Mouse (Mus musculus): ENCODE results near the gene Crp. TPM values are rescaled to one million over a fixed set of nuclear protein-coding genes. Genes with fewer than 3 reads are reported as not detected.
A peak's percentile ranks its signal among the peaks of the same experiment; 100 is the strongest.

The Crp gene
- polyA plus RNA-seq, 1 experiment from 2014 or later = 0.28 TPM

GRCm38 (mm10) chr1:172785886-172786285, 88.0 kb downstream of the Crp start:
- WGBS = 24% methylated on average over 1 of the region's 1 CpGs
- H3K27ac ChIP-seq (replicated peaks) = no peak overlapping the region
- no peak overlapping the region for H3K4me3 ChIP-seq (ENCODE audit: low read depth, low read length)
- no peaks in the 10 kb centered on the region for H3K9me3 ChIP-seq (ENCODE audit: control insufficient read depth, low read length)
- H3K9ac ChIP-seq (ENCODE audit: low read length) = no peak overlapping the region
- TF ChIP-seq CTCF (IDR thresholded peaks at IDR 0.05; ENCODE audit: low read depth) (no peak), EP300 (optimal IDR thresholded peaks at IDR 0.05) (no peak)
- DNase-seq (ENCODE audit: low spot score) = peak; percentile 18
- H3K4me2 ChIP-seq (replicated peaks; ENCODE audit: low read depth) = no peak overlapping the region
- H3K27me3 ChIP-seq (ENCODE audit: control insufficient read depth, insufficient read depth, low read length) = no peaks in the 10 kb centered on the region
- peak; percentile 76 for ATAC-seq (ENCODE audit: low FRiP score, low TSS enrichment)
- no peaks in the 10 kb centered on the region for H3K4me1 ChIP-seq (replicated peaks; ENCODE audit: control insufficient read depth, insufficient read depth)
- no peaks in the 10 kb centered on the region for H3K36me3 ChIP-seq (ENCODE audit: control insufficient read depth, insufficient read depth, low read length)

GRCm38 (mm10) chr1:172828975-172829374, 131.1 kb downstream of the Crp start:
- Histone ChIP-seq H3K4me1 (replicated peaks; ENCODE audit: control insufficient read depth, insufficient read depth) (no peaks in the 10 kb centered on the region), H3K27me3 (ENCODE audit: control insufficient read depth, insufficient read depth, low read length) (no peaks in the 10 kb centered on the region), H3K4me2 (replicated peaks; ENCODE audit: low read depth) (no peak overlapping the region), H3K9me3 (ENCODE audit: control insufficient read depth, low read length) (no peaks in the 10 kb centered on the region), H3K9ac (ENCODE audit: low read length) (no peak overlapping the region), H3K27ac (replicated peaks) (no peak overlapping the region), H3K36me3 (ENCODE audit: control insufficient read depth, insufficient read depth, low read length) (no peaks in the 10 kb centered on the region), H3K4me3 (ENCODE audit: low read depth, low read length) (no peak overlapping the region)
- DNase-seq (ENCODE audit: low spot score) (no peak), ATAC-seq (ENCODE audit: low FRiP score, low TSS enrichment) (no peak)
- 88% methylated on average over 2 of the region's 2 CpGs for WGBS
- TF ChIP-seq EP300 (optimal IDR thresholded peaks at IDR 0.05) (no peak), CTCF (IDR thresholded peaks at IDR 0.05; ENCODE audit: low read depth) (no peak)

- H3K27ac ChIP-seq (replicated peaks) = no peak overlapping the region
- ATAC-seq (ENCODE audit: low FRiP score, low TSS enrichment) (no peak), DNase-seq (ENCODE audit: low spot score) (no peak)
- no peaks in the 10 kb centered on the region for H3K4me1 ChIP-seq (replicated peaks; ENCODE audit: control insufficient read depth, insufficient read depth)
- no peaks in the 10 kb centered on the region for H3K27me3 ChIP-seq (ENCODE audit: control insufficient read depth, insufficient read depth, low read length)
- TF ChIP-seq EP300 (optimal IDR thresholded peaks at IDR 0.05) (no peak), CTCF (IDR thresholded peaks at IDR 0.05; ENCODE audit: low read depth) (no peak)
- H3K9ac ChIP-seq (ENCODE audit: low read length) = no peak overlapping the region
- H3K9me3 ChIP-seq (ENCODE audit: control insufficient read depth, low read length) = no peaks in the 10 kb centered on the region
- WGBS = 67% methylated on average over 2 of the region's 2 CpGs
- H3K4me3 ChIP-seq (ENCODE audit: low read depth, low read length) = no peak overlapping the region
- no peaks in the 10 kb centered on the region for H3K36me3 ChIP-seq (ENCODE audit: control insufficient read depth, insufficient read depth, low read length)
- no peak overlapping the region for H3K4me2 ChIP-seq (replicated peaks; ENCODE audit: low read depth)
Measured at GRCm38 (mm10) chr1:172847044-172847761, 149.3 kb downstream of the Crp start.

GRCm38 (mm10) chr1:172848171-172848570, 150.3 kb downstream of the Crp start:
- H3K9ac ChIP-seq (ENCODE audit: low read length) = no peak overlapping the region
- TF ChIP-seq CTCF (IDR thresholded peaks at IDR 0.05; ENCODE audit: low read depth) = no peak
- no peak for TF ChIP-seq EP300 (optimal IDR thresholded peaks at IDR 0.05)
- DNase-seq (ENCODE audit: low spot score) (no peak), ATAC-seq (ENCODE audit: low FRiP score, low TSS enrichment) (no peak)
- H3K4me2 ChIP-seq (replicated peaks; ENCODE audit: low read depth) = no peak overlapping the region
- no peaks in the 10 kb centered on the region for H3K4me1 ChIP-seq (replicated peaks; ENCODE audit: control insufficient read depth, insufficient read depth)
- H3K9me3 ChIP-seq (ENCODE audit: control insufficient read depth, low read length) = no peaks in the 10 kb centered on the region
- WGBS = 79% methylated on average over 2 of the region's 2 CpGs
- H3K27ac ChIP-seq (replicated peaks) = no peak overlapping the region
- H3K27me3 ChIP-seq (ENCODE audit: control insufficient read depth, insufficient read depth, low read length) = no peaks in the 10 kb centered on the region
- H3K4me3 ChIP-seq (ENCODE audit: low read depth, low read length) = no peak overlapping the region
- H3K36me3 ChIP-seq (ENCODE audit: control insufficient read depth, insufficient read depth, low read length) = no peaks in the 10 kb centered on the region

- Histone ChIP-seq H3K9me3 (ENCODE audit: control insufficient read depth, low read length) (no peaks in the 10 kb centered on the region), H3K4me1 (replicated peaks; ENCODE audit: control insufficient read depth, insufficient read depth) (no peaks in the 10 kb centered on the region), H3K4me2 (replicated peaks; ENCODE audit: low read depth) (no peak overlapping the region), H3K4me3 (ENCODE audit: low read depth, low read length) (no peak overlapping the region), H3K27me3 (ENCODE audit: control insufficient read depth, insufficient read depth, low read length) (no peaks in the 10 kb centered on the region), H3K27ac (replicated peaks) (no peak overlapping the region), H3K9ac (ENCODE audit: low read length) (no peak overlapping the region), H3K36me3 (ENCODE audit: control insufficient read depth, insufficient read depth, low read length) (no peaks in the 10 kb centered on the region)
- ATAC-seq (ENCODE audit: low FRiP score, low TSS enrichment) (no peak), DNase-seq (ENCODE audit: low spot score) (no peak)
- TF ChIP-seq CTCF (IDR thresholded peaks at IDR 0.05; ENCODE audit: low read depth) (no peak), EP300 (optimal IDR thresholded peaks at IDR 0.05) (no peak)
- 54% methylated on average over 4 of the region's 4 CpGs for WGBS
Measured at GRCm38 (mm10) chr1:172875265-172875664, 177.4 kb downstream of the Crp start.

- WGBS = 47% methylated on average over 1 of the region's 1 CpGs
- TF ChIP-seq CTCF (IDR thresholded peaks at IDR 0.05; ENCODE audit: low read depth) = no peak
- TF ChIP-seq EP300 (optimal IDR thresholded peaks at IDR 0.05) = no peak
- ATAC-seq (ENCODE audit: low FRiP score, low TSS enrichment) (no peak), DNase-seq (ENCODE audit: low spot score) (no peak)
- no peak overlapping the region for H3K4me2 ChIP-seq (replicated peaks; ENCODE audit: low read depth)
- no peaks in the 10 kb centered on the region for H3K27me3 ChIP-seq (ENCODE audit: control insufficient read depth, insufficient read depth, low read length)
- H3K36me3 ChIP-seq (ENCODE audit: control insufficient read depth, insufficient read depth, low read length) = no peaks in the 10 kb centered on the region
- no peak overlapping the region for H3K9ac ChIP-seq (ENCODE audit: low read length)
- H3K4me3 ChIP-seq (ENCODE audit: low read depth, low read length) = no peak overlapping the region
- no peak overlapping the region for H3K27ac ChIP-seq (replicated peaks)
- no peaks in the 10 kb centered on the region for H3K4me1 ChIP-seq (replicated peaks; ENCODE audit: control insufficient read depth, insufficient read depth)
- H3K9me3 ChIP-seq (ENCODE audit: control insufficient read depth, low read length) = no peaks in the 10 kb centered on the region
Measured at GRCm38 (mm10) chr1:172876675-172877074, 178.8 kb downstream of the Crp start.

Other genes with a start within 250 kb of the Crp start
- gene Slamf9, start 222.7 kb upstream of the Crp start, polyA plus RNA-seq (2015; fragmentation: Nextera tagmentation; extraction: Ambion mirVana) = 1.8 TPM in 2 replicates
- 16.7 and 19.9 TPM in 2 replicates for gene Igsf9, start 216.3 kb upstream of the Crp start, polyA plus RNA-seq (2015; fragmentation: Nextera tagmentation; extraction: Ambion mirVana)
- 564 and 594 TPM in 2 replicates for gene Tagln2, start 198.0 kb upstream of the Crp start, polyA plus RNA-seq (2015; fragmentation: Nextera tagmentation; extraction: Ambion mirVana)
- 4.6 and 5.4 TPM in 2 replicates for gene Cfap45, start 177.3 kb upstream of the Crp start, polyA plus RNA-seq (2015; fragmentation: Nextera tagmentation; extraction: Ambion mirVana)
- gene Vsig8, start 142.1 kb upstream of the Crp start, polyA plus RNA-seq (2015; fragmentation: Nextera tagmentation; extraction: Ambion mirVana) = 19.2 and 22.7 TPM in 2 replicates
- 0.12 TPM in 1 of 2 replicates, not detected in the other for gene Slamf8, start 107.5 kb upstream of the Crp start, polyA plus RNA-seq (2015; fragmentation: Nextera tagmentation; extraction: Ambion mirVana)
- gene Fcrl6, start 95.5 kb upstream of the Crp start, polyA plus RNA-seq (2015; fragmentation: Nextera tagmentation; extraction: Ambion mirVana) = not detected in 2 replicates
- 15.5 and 17.1 TPM in 2 replicates for gene Dusp23, start 65.1 kb upstream of the Crp start, polyA plus RNA-seq (2015; fragmentation: Nextera tagmentation; extraction: Ambion mirVana)
- 2.7 and 5.5 TPM in 2 replicates for gene Apcs, start 197.0 kb downstream of the Crp start, polyA plus RNA-seq (2015; fragmentation: Nextera tagmentation; extraction: Ambion mirVana)

All from stomach, postnatal 0 days (tissue).